Mouse (Mus musculus): ENCODE measurements at regions not wholly inside any gene's neighbourhood (a gene's known extent, or its start where the extent isn't known, plus 50 kb on each side); places are given as distances from the start of the nearest gene placed in this dataset.
A peak's percentile ranks its signal among the peaks of the same experiment; 100 is the strongest.

GRCm38 (mm10) chr9:88025936-88026335 is 294.9 kb upstream of the Tbx18 start:
- H3K79me3 ChIP-seq (ENCODE audit: low read depth): no peaks in the 10 kb centered on the region
- H3K4me3 ChIP-seq (ENCODE audit: insufficient read depth, poor library complexity, severe bottlenecking): no peak overlapping the region
- TF ChIP-seq MYOD1 (IDR thresholded peaks at IDR 0.05; ENCODE audit: control insufficient read depth, insufficient read length, low read depth) (peak; percentile 33), CTCF (IDR thresholded peaks at IDR 0.05; ENCODE audit: control insufficient read depth, insufficient read depth, insufficient read length) (no peak)
- H3K36me3 ChIP-seq (ENCODE audit: control insufficient read depth, insufficient read depth): no peaks in the 10 kb centered on the region
- H3K27me3 ChIP-seq (ENCODE audit: control insufficient read depth, insufficient read depth, insufficient read length): no peaks in the 10 kb centered on the region
- no peaks in the 10 kb centered on the region for H3K79me2 ChIP-seq (ENCODE audit: control insufficient read depth, insufficient read depth)
- H3ac ChIP-seq (ENCODE audit: control insufficient read depth, insufficient read length, low read depth): no peak overlapping the region

- Histone ChIP-seq H3ac (ENCODE audit: control insufficient read depth, insufficient read length, low read depth) (no peak overlapping the region), H3K36me3 (ENCODE audit: control insufficient read depth, insufficient read depth) (no peaks in the 10 kb centered on the region), H3K4me3 (ENCODE audit: insufficient read depth, poor library complexity, severe bottlenecking) (no peak overlapping the region), H3K79me3 (ENCODE audit: low read depth) (no peaks in the 10 kb centered on the region), H3K79me2 (ENCODE audit: control insufficient read depth, insufficient read depth) (no peaks in the 10 kb centered on the region), H3K27me3 (ENCODE audit: control insufficient read depth, insufficient read depth, insufficient read length) (no peaks in the 10 kb centered on the region)
- TF ChIP-seq FOSL1 (IDR thresholded peaks at IDR 0.05; ENCODE audit: insufficient read depth, low read length, poor library complexity, severe bottlenecking) (no peak), USF1 (IDR thresholded peaks at IDR 0.05; ENCODE audit: low read depth) (no peak), MAX (IDR thresholded peaks at IDR 0.05) (no peak), MYOD1 (IDR thresholded peaks at IDR 0.05; ENCODE audit: control insufficient read depth, insufficient read length, low read depth) (no peak), MYOG (IDR thresholded peaks at IDR 0.05; ENCODE audit: control insufficient read depth, extremely low read depth, insufficient read length) (no peak), CEBPB (IDR thresholded peaks at IDR 0.05; ENCODE audit: low read depth) (no peak), CTCF (IDR thresholded peaks at IDR 0.05; ENCODE audit: control insufficient read depth, insufficient read depth, insufficient read length) (no peak)
These were observed 296.4 kb upstream of the Nt5e start for GRCm38 (mm10) chr9:88030509-88031148.

GRCm38 (mm10) chr9:88037560-88037959 is 289.4 kb upstream of the Nt5e start:
- Histone ChIP-seq H3ac (ENCODE audit: control insufficient read depth, insufficient read length, low read depth) (no peak overlapping the region), H3K36me3 (ENCODE audit: control insufficient read depth, insufficient read depth) (no peaks in the 10 kb centered on the region), H3K27me3 (ENCODE audit: control insufficient read depth, insufficient read depth, insufficient read length) (no peaks in the 10 kb centered on the region), H3K79me3 (ENCODE audit: low read depth) (no peaks in the 10 kb centered on the region), H3K79me2 (ENCODE audit: control insufficient read depth, insufficient read depth) (no peaks in the 10 kb centered on the region), H3K4me3 (ENCODE audit: insufficient read depth, poor library complexity, severe bottlenecking) (no peak overlapping the region)
- TF ChIP-seq MYOD1 (IDR thresholded peaks at IDR 0.05; ENCODE audit: control insufficient read depth, insufficient read length, low read depth) (no peak), MYOG (IDR thresholded peaks at IDR 0.05; ENCODE audit: control insufficient read depth, extremely low read depth, insufficient read length) (no peak), MAX (IDR thresholded peaks at IDR 0.05) (no peak), USF1 (IDR thresholded peaks at IDR 0.05; ENCODE audit: low read depth) (no peak), CTCF (IDR thresholded peaks at IDR 0.05; ENCODE audit: control insufficient read depth, insufficient read depth, insufficient read length) (no peak), FOSL1 (IDR thresholded peaks at IDR 0.05; ENCODE audit: insufficient read depth, low read length, poor library complexity, severe bottlenecking) (no peak), CEBPB (IDR thresholded peaks at IDR 0.05; ENCODE audit: low read depth) (no peak)

- Histone ChIP-seq H3K79me3 (ENCODE audit: low read depth) (no peaks in the 10 kb centered on the region), H3ac (ENCODE audit: control insufficient read depth, insufficient read length, low read depth) (no peak overlapping the region), H3K27me3 (ENCODE audit: control insufficient read depth, insufficient read depth, insufficient read length) (no peaks in the 10 kb centered on the region), H3K4me3 (ENCODE audit: insufficient read depth, poor library complexity, severe bottlenecking) (no peak overlapping the region), H3K36me3 (ENCODE audit: control insufficient read depth, insufficient read depth) (no peaks in the 10 kb centered on the region), H3K79me2 (ENCODE audit: control insufficient read depth, insufficient read depth) (no peaks in the 10 kb centered on the region)
- no peak for TF ChIP-seq MYOD1 (IDR thresholded peaks at IDR 0.05; ENCODE audit: control insufficient read depth, insufficient read length, low read depth)
- no peak for TF ChIP-seq CTCF (IDR thresholded peaks at IDR 0.05; ENCODE audit: control insufficient read depth, insufficient read depth, insufficient read length)
- TF ChIP-seq MAX (IDR thresholded peaks at IDR 0.05): no peak
- no peak for TF ChIP-seq USF1 (IDR thresholded peaks at IDR 0.05; ENCODE audit: low read depth)
- TF ChIP-seq FOSL1 (IDR thresholded peaks at IDR 0.05; ENCODE audit: insufficient read depth, low read length, poor library complexity, severe bottlenecking): no peak
- TF ChIP-seq MYOG (IDR thresholded peaks at IDR 0.05; ENCODE audit: control insufficient read depth, extremely low read depth, insufficient read length): no peak
- TF ChIP-seq CEBPB (IDR thresholded peaks at IDR 0.05; ENCODE audit: low read depth): no peak
These were observed 277.7 kb upstream of the Nt5e start for GRCm38 (mm10) chr9:88049270-88049669.

- no peaks in the 10 kb centered on the region for H3K36me3 ChIP-seq (ENCODE audit: control insufficient read depth, insufficient read depth)
- no peaks in the 10 kb centered on the region for H3K79me3 ChIP-seq (ENCODE audit: low read depth)
- TF ChIP-seq FOSL1 (IDR thresholded peaks at IDR 0.05; ENCODE audit: insufficient read depth, low read length, poor library complexity, severe bottlenecking): no peak
- TF ChIP-seq USF1 (IDR thresholded peaks at IDR 0.05; ENCODE audit: low read depth): no peak
- TF ChIP-seq CEBPB (IDR thresholded peaks at IDR 0.05; ENCODE audit: low read depth): no peak
- no peak for TF ChIP-seq MYOD1 (IDR thresholded peaks at IDR 0.05; ENCODE audit: control insufficient read depth, insufficient read length, low read depth)
- no peak for TF ChIP-seq MAX (IDR thresholded peaks at IDR 0.05)
- no peak for TF ChIP-seq MYOG (IDR thresholded peaks at IDR 0.05; ENCODE audit: control insufficient read depth, extremely low read depth, insufficient read length)
- no peak for TF ChIP-seq CTCF (IDR thresholded peaks at IDR 0.05; ENCODE audit: control insufficient read depth, insufficient read depth, insufficient read length)
- H3ac ChIP-seq (ENCODE audit: control insufficient read depth, insufficient read length, low read depth): no peak overlapping the region
- H3K27me3 ChIP-seq (ENCODE audit: control insufficient read depth, insufficient read depth, insufficient read length): no peaks in the 10 kb centered on the region
- H3K4me3 ChIP-seq (ENCODE audit: insufficient read depth, poor library complexity, severe bottlenecking): no peak overlapping the region
- no peaks in the 10 kb centered on the region for H3K79me2 ChIP-seq (ENCODE audit: control insufficient read depth, insufficient read depth)
These were observed 277.2 kb upstream of the Nt5e start for GRCm38 (mm10) chr9:88049792-88050191.

GRCm38 (mm10) chr9:88058551-88058950 is 268.4 kb upstream of the Nt5e start:
- Histone ChIP-seq H3K4me3 (ENCODE audit: insufficient read depth, poor library complexity, severe bottlenecking) (no peak overlapping the region), H3K79me3 (ENCODE audit: low read depth) (no peaks in the 10 kb centered on the region), H3K27me3 (ENCODE audit: control insufficient read depth, insufficient read depth, insufficient read length) (no peaks in the 10 kb centered on the region), H3K79me2 (ENCODE audit: control insufficient read depth, insufficient read depth) (no peaks in the 10 kb centered on the region), H3K36me3 (ENCODE audit: control insufficient read depth, insufficient read depth) (no peaks in the 10 kb centered on the region), H3ac (ENCODE audit: control insufficient read depth, insufficient read length, low read depth) (no peak overlapping the region)
- TF ChIP-seq CTCF (IDR thresholded peaks at IDR 0.05; ENCODE audit: control insufficient read depth, insufficient read depth, insufficient read length) (no peak), MYOG (IDR thresholded peaks at IDR 0.05; ENCODE audit: control insufficient read depth, extremely low read depth, insufficient read length) (no peak), USF1 (IDR thresholded peaks at IDR 0.05; ENCODE audit: low read depth) (no peak), MAX (IDR thresholded peaks at IDR 0.05) (no peak), CEBPB (IDR thresholded peaks at IDR 0.05; ENCODE audit: low read depth) (no peak), MYOD1 (IDR thresholded peaks at IDR 0.05; ENCODE audit: control insufficient read depth, insufficient read length, low read depth) (no peak), FOSL1 (IDR thresholded peaks at IDR 0.05; ENCODE audit: insufficient read depth, low read length, poor library complexity, severe bottlenecking) (no peak)

Data from C2C12 (cell line).